Mouse (Mus musculus): Measurements from ENCODE around the gene Pbxip1.

GRCm38 (mm10) chr3:89440691-89441090 lies 4.2 kb downstream of the Pbxip1 start:
- TF ChIP-seq POLR2A (IDR thresholded peaks at IDR 0.05; ENCODE audit: low read depth, low read length) (no peak), CTCF (IDR thresholded peaks at IDR 0.05; ENCODE audit: borderline replicate concordance, insufficient read depth, low read length) (no peak)

Data from embryonic fibroblast, embryonic 13.5 days (primary cell).